Mouse (Mus musculus) C2C12 (cell line): ENCODE data around the gene Nphs2.
A peak's percentile ranks its signal among the peaks of the same experiment; 100 is the strongest.

Source experiments
- CEBPB ChIP-seq: IDR thresholded peaks from one replicate; pipeline ENCODE4 v1.6.1; 2011; ENCODE audit warnings: low read depth, mild to moderate bottlenecking, control low read depth, moderate library complexity
- CTCF ChIP-seq: IDR thresholded peaks from one replicate; pipeline ENCODE4 v1.5.1; 2011; ENCODE audit not compliant: control insufficient read depth, insufficient read depth, insufficient read length
- MAX ChIP-seq: IDR thresholded peaks from one replicate; pipeline ENCODE4 v1.6.1; 2011; ENCODE audit warnings: mild to moderate bottlenecking, control low read depth
- MYOD1 ChIP-seq: IDR thresholded peaks from one replicate; pipeline ENCODE4 v1.6.1; 2011; ENCODE audit warnings: low read depth; ENCODE audit not compliant: control insufficient read depth, insufficient read length
- MYOG ChIP-seq: IDR thresholded peaks from one replicate; pipeline ENCODE4 v1.6.1; 2011; ENCODE audit not compliant: control insufficient read depth, insufficient read length; ENCODE audit errors: extremely low read depth
- USF1 ChIP-seq: IDR thresholded peaks from one replicate; pipeline ENCODE4 v1.6.1; 2011; ENCODE audit warnings: low read depth, mild to moderate bottlenecking, control low read depth, moderate library complexity

- peak; percentile 56 for TF ChIP-seq CTCF
- TF ChIP-seq USF1: no peak
- TF ChIP-seq MAX: no peak
- no peak for TF ChIP-seq MYOD1
- no peak for TF ChIP-seq MYOG
- no peak for TF ChIP-seq CEBPB
Measured at GRCm38 (mm10) chr1:156263352-156263751, 47.2 kb upstream of the Nphs2 start.
